Mouse (Mus musculus): Measurements from ENCODE around the gene Fndc10. TPM values are rescaled to one million over a fixed set of nuclear protein-coding genes. Genes with fewer than 3 reads are reported as not detected.
"Not testable (repeated sequence)": the region's sequence is repeated elsewhere in the genome, so short reads cannot be mapped to it uniquely, and the experiment has no call there.

Gene Fndc10
- polyA plus RNA-seq, 1 experiment from 2014 or later: 2.6 TPM

DNA sequence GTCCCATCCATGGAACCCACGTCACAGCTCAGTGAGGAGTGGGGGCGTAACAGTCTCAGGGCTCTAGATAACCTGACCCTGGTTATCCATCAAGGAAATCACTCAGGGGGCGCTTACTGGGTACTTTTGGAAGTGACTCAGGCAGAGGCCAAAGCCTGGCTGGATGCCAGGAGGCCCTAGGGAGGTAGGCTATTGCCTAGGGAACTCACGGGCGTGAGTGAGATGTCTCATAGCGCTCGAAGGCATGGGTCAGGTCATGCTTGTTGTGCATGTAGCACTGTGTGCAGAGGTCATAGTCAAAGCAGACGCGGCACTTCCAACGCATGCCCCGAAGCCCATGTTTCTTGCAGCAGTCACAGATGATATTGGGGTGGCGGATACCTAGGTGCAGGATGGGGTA lies 33.5 kb upstream of the Fndc10 start:
- H3K4me1 ChIP-seq: peaks cover 3% of the 10 kb centered on the region; the same call in 1 of the 2 replicates
- peaks cover 48% of the 10 kb centered on the region for H3K36me3 ChIP-seq
- H3K27me3 ChIP-seq (ENCODE audit: low read depth, poor library complexity, severe bottlenecking): peaks cover 14% of the 10 kb centered on the region
- H3K27ac ChIP-seq: no peak overlapping the region
- 97% methylated on average over 12 of the region's 12 CpGs for WGBS
- H3K9me3 ChIP-seq (replicated peaks): no peaks in the 10 kb centered on the region
- H3K4me3 ChIP-seq: no peak overlapping the region
- DNase-seq (ENCODE audit: low spot score): no peak

GRCm38 (mm10) chr4:155666903-155667302 lies 27.2 kb upstream of the Fndc10 start:
- no peak overlapping the region for H3K4me3 ChIP-seq
- H3K9me3 ChIP-seq (replicated peaks): no peaks in the 10 kb centered on the region
- no peak for DNase-seq (ENCODE audit: low spot score)
- H3K4me1 ChIP-seq: peaks cover 12% of the 10 kb centered on the region
- peaks cover 8% of the 10 kb centered on the region; the same call in 1 of the 2 replicates for H3K36me3 ChIP-seq
- H3K27me3 ChIP-seq (ENCODE audit: low read depth, poor library complexity, severe bottlenecking): no peaks in the 10 kb centered on the region
- H3K27ac ChIP-seq: no peak overlapping the region

DNA sequence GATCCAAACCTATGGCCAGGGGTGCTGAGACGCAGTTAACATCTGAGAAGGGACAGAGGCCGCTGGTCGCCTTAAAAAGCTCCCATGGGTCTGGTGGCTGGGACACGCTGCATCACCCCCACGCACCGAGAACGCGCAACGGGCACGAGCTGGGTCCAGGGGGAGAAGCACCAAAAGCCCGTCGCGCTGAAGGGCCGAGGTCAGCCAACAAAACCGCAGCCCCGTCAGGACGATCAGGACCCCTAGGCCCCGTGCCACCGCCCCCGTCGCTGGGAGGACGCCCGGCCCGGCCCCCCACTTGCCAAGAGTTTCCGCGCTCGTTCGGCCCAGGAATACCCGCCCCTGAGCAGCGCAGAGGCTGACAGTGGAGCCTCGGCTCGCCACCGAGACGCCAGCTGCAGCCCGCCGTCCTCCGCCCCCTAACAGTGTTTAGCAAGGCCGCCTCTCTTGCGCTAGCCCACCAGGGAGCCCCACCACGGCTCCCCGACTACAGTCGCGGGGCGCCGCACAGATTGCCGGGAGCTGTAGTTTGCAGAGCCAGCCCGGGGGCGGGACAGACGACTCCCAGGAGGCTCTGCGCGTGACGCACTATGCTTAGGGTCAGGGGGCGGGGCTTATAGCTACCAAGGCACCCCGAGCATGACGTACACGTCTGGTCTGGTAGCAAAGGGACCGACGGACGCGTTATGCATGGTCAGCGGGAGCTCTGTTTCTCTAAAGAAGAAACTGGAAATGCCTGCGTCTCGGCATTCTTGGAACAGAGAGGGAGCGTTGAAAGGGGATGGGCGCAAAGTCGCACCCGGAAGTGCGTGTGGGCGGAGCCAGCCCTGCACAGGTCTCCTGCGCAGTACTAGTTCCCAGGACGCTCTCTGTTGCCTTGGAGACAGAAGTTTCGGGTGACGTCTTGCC lies 25.2 kb upstream of the Fndc10 start, which contains the start of gene Mib2:
Gene Mib2, minus strand, starts transcription at position 510 of the 909 bp plus-strand sequence.
- no peaks in the 10 kb centered on the region for H3K9me3 ChIP-seq (replicated peaks)
- peaks cover 8% of the 10 kb centered on the region; the same call in 1 of the 2 replicates for H3K36me3 ChIP-seq
- no peaks in the 10 kb centered on the region for H3K27me3 ChIP-seq (ENCODE audit: low read depth, poor library complexity, severe bottlenecking)
- peak; percentile 96 for DNase-seq (ENCODE audit: low spot score)
- H3K4me3 ChIP-seq: peak within 1 kb of the TSS; percentile 86
- under 1% methylated on average over 73 of the region's 73 CpGs for WGBS
- H3K4me1 ChIP-seq: peaks cover 12% of the 10 kb centered on the region
- peak within 1 kb of the TSS; percentile 84 for H3K27ac ChIP-seq

GRCm38 (mm10) chr4:155669598-155670075 lies 24.5 kb upstream of the Fndc10 start:
- H3K27ac ChIP-seq: peak overlapping the region; percentile 84

DNA sequence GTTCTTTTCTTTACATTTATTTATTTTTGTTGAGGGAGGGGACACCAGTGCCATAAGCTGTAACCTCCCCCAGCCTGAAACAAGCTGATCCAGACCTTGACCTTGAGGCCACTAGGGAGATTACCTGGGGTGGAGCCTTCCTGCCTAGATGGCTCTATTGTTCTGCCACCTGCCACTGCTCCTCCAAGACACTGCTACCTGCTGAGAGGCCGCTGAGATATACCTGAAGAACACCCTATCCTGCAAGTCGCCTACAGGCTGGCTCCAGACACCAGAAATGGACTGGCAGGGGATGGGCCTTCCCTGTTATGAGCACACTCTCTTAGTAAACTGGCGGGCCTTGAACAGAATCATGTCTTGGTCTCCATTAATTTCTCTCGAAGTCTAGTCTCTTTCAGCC lies 23.9 kb upstream of the Fndc10 start:
- DNase-seq (ENCODE audit: low spot score); H3K9me3 ChIP-seq (replicated peaks); H3K27ac ChIP-seq; H3K36me3 ChIP-seq; H3K27me3 ChIP-seq (ENCODE audit: low read depth, poor library complexity, severe bottlenecking): not testable (repeated sequence)
- Histone ChIP-seq H3K4me1 (peaks cover 12% of the 10 kb centered on the region), H3K4me3 (peak overlapping the region; percentile 86)
- WGBS: 64% methylated on average over 4 of the region's 4 CpGs

More at GRCm38 (mm10) chr4:155669598-155670075, 24.5 kb upstream of the Fndc10 start:
- 3% methylated on average over 8 of the region's 8 CpGs for WGBS
- H3K9me3 ChIP-seq (replicated peaks): no peaks in the 10 kb centered on the region
- H3K36me3 ChIP-seq: peaks cover 8% of the 10 kb centered on the region; the same call in 1 of the 2 replicates
- no peak for DNase-seq (ENCODE audit: low spot score)
- peak overlapping the region; percentile 86 for H3K4me3 ChIP-seq
- peaks cover 12% of the 10 kb centered on the region for H3K4me1 ChIP-seq
- no peaks in the 10 kb centered on the region for H3K27me3 ChIP-seq (ENCODE audit: low read depth, poor library complexity, severe bottlenecking)

DNA sequence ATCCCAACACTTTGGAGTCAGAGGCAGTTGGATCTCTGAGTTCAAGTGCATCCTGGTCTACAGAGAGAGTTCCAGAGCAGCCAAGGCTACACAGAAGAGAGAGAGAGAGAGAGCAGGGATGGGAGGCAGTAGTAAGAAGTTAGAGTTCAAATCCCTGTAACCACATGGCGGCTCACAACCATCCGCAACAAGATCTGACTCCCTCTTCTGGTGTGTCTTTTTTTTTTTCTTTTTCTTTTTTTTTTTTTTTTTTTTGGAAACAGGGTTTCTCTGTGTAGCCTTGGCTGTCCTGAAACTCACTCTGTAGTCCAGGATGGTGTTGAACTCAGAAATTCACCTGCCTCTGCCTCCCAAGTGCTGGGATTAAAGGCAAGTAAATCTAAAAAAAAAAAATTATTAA lies 22.1 kb upstream of the Fndc10 start:
- Histone ChIP-seq H3K9me3 (replicated peaks) (no peaks in the 10 kb centered on the region), H3K4me1 (peaks cover 12% of the 10 kb centered on the region), H3K27me3 (ENCODE audit: low read depth, poor library complexity, severe bottlenecking) (no peaks in the 10 kb centered on the region), H3K27ac (no peak overlapping the region), H3K36me3 (no peaks in the 10 kb centered on the region), H3K4me3 (no peak overlapping the region)
- DNase-seq (ENCODE audit: low spot score): no peak
- 52% methylated on average over 2 of the region's 2 CpGs for WGBS

- H3K36me3 ChIP-seq: no peaks in the 10 kb centered on the region
- H3K27ac ChIP-seq: no peak overlapping the region
- H3K27me3 ChIP-seq (ENCODE audit: low read depth, poor library complexity, severe bottlenecking): no peaks in the 10 kb centered on the region
- H3K4me3 ChIP-seq: no peak overlapping the region
- H3K4me1 ChIP-seq: no peaks in the 10 kb centered on the region
- no peaks in the 10 kb centered on the region for H3K9me3 ChIP-seq (replicated peaks)
- no peak for DNase-seq (ENCODE audit: low spot score)
- 88% methylated on average over 2 of the region's 2 CpGs for WGBS
These were observed 18.2 kb upstream of the Fndc10 start for GRCm38 (mm10) chr4:155675991-155676390.

DNA sequence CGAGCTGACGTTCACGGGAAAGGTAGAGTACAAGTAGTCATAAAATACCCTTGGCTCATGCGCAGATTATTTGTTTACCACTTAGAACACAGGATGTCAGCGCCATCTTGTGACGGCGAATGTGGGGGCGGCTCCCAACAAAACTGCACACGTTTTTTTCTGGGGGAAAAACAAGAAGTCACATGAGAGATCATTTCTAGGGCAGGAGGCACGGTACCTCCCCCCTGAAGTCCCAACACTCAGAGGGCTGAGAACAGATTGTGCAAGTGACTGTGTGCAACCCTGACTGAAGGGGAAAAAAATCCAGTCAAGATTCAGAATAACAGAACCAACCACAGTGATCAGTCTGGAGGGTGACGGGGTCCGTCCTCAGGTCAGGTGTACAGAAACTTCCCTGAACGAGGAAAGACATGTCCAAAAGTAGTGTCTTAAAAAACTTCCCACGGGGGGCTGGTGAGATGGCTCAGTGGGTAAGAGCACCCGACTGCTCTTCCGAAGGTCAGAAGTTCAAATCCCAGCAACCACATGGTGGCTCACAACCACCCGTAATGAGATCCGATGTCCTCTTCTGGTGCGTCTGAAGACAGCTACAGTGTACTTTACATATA lies 10.4 kb upstream of the Fndc10 start:
- H3K9me3 ChIP-seq (replicated peaks); H3K4me1 ChIP-seq; H3K27me3 ChIP-seq (ENCODE audit: low read depth, poor library complexity, severe bottlenecking); H3K27ac ChIP-seq; H3K36me3 ChIP-seq; DNase-seq (ENCODE audit: low spot score); H3K4me3 ChIP-seq: not testable (repeated sequence)
- WGBS: 93% methylated on average over 16 of the region's 19 CpGs

DNA sequence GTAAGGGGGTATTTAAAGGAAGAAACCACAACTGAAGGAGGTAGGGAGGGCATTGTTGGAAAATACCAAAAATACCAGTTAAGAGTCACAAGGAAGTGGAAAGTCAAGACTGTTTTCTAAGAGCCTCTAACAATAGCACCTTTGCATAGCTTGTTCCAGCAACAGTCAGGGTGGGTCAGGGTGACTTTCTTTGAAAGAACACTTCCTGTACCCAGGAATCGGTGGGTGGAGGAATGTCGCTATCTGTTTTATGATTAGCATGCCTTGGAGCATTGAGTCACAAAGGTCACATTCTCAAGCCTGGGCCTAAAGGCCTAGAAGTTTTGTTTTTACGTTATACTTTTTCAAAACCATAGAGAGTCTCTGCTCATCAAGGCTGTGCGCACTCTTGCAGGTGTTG lies 6.4 kb upstream of the Fndc10 start:
- not testable (repeated sequence) for H3K9me3 ChIP-seq (replicated peaks); H3K4me1 ChIP-seq; H3K36me3 ChIP-seq; H3K27ac ChIP-seq; DNase-seq (ENCODE audit: low spot score); H3K4me3 ChIP-seq; H3K27me3 ChIP-seq (ENCODE audit: low read depth, poor library complexity, severe bottlenecking)
- 93% methylated on average over 4 of the region's 4 CpGs for WGBS

GRCm38 (mm10) chr4:155690571-155691375 lies 3.4 kb upstream of the Fndc10 start:
- Histone ChIP-seq H3K36me3 (no peaks in the 10 kb centered on the region), H3K27ac (no peak overlapping the region), H3K9me3 (replicated peaks) (no peaks in the 10 kb centered on the region), H3K4me3 (no peak overlapping the region), H3K4me1 (peaks cover 22% of the 10 kb centered on the region), H3K27me3 (ENCODE audit: low read depth, poor library complexity, severe bottlenecking) (peaks cover 34% of the 10 kb centered on the region)
- DNase-seq (ENCODE audit: low spot score): no peak
- 85% methylated on average over 12 of the region's 12 CpGs for WGBS

- H3K9me3 ChIP-seq (replicated peaks): no peaks in the 10 kb centered on the region
- H3K27ac ChIP-seq: no peak overlapping the region
- peaks cover 50% of the 10 kb centered on the region for H3K27me3 ChIP-seq (ENCODE audit: low read depth, poor library complexity, severe bottlenecking)
- peaks cover 23% of the 10 kb centered on the region for H3K4me1 ChIP-seq
- DNase-seq (ENCODE audit: low spot score): no peak
- 96% methylated on average over 3 of the region's 3 CpGs for WGBS
- H3K36me3 ChIP-seq: no peaks in the 10 kb centered on the region
- no peak overlapping the region for H3K4me3 ChIP-seq
These were observed 1.7 kb upstream of the Fndc10 start for GRCm38 (mm10) chr4:155692421-155692820.

GRCm38 (mm10) chr4:155694482-155695401 lies 600 bp downstream of the Fndc10 start:
- peak; percentile 72 for DNase-seq (ENCODE audit: low spot score)
- 1% methylated on average over 92 of the region's 92 CpGs for WGBS
- H3K4me3 ChIP-seq: peak overlapping the region; percentile 85
- H3K9me3 ChIP-seq (replicated peaks): no peaks in the 10 kb centered on the region
- peak overlapping the region; percentile 86 for H3K27ac ChIP-seq
- peaks cover 23% of the 10 kb centered on the region for H3K4me1 ChIP-seq
- H3K36me3 ChIP-seq: no peaks in the 10 kb centered on the region
- peaks cover 50% of the 10 kb centered on the region for H3K27me3 ChIP-seq (ENCODE audit: low read depth, poor library complexity, severe bottlenecking)

All from limb, embryonic 10.5 days (tissue).